11 mouse cellular contexts compared by ENCODE assay signal in genomic region chr6:122637566-122637965, GRCm38 (mm10). TPM values are rescaled to one million over a fixed set of nuclear protein-coding genes. Genes with fewer than 3 reads are reported as not detected.
"Had no signal": no experiment of that assay in that cellular context is flagged by ENCODE, and none has a peak within 500 bp of the region (broad histone marks: within the 10 kb centered on the region; RNA-seq: fewer than 3 reads in every experiment).

No protein-coding gene starts in this region.

RNA-seq across cellular contexts. Expression of gene Dppa3, which starts 11.4 kb away (rescaled TPM):
- total RNA-seq: neutrophil, adult 5-6 weeks had no signal
- polyA plus RNA-seq: neural tube, embryonic 13.5 days; neural tube, embryonic 14.5 days; neural tube, embryonic 15.5 days; small intestine, adult 2 months; spleen, adult 2 months; stomach, embryonic 14.5 days; stomach, embryonic 15.5 days; stomach, embryonic 16.5 days; stomach, postnatal 0 days had no signal

RNA-seq across cellular contexts. Expression of gene Gdf3, which starts 27.7 kb away (rescaled TPM):
- polyA plus RNA-seq: neural tube, embryonic 13.5 days; neural tube, embryonic 14.5 days; small intestine, adult 2 months; stomach, embryonic 14.5 days; stomach, postnatal 0 days; urinary bladder, adult 2 months had no signal
